Mouse (Mus musculus): ENCODE data around the gene Ank2.

GRCm38 (mm10) chr3:127005898-127006673 lies 493.1 kb downstream of the Ank2 start:
- TF ChIP-seq CTCF (conservative IDR thresholded peaks at IDR 0.05; ENCODE audit: insufficient read depth, insufficient read length, low read depth, low read length) (no peak), POLR2A (IDR thresholded peaks at IDR 0.05; ENCODE audit: low read depth, low read length) (no peak)

Data from kidney, adult 2 months (tissue).